Comparison of ENCODE assay signal across 10 mouse cellular contexts in genomic region chr10:121031802-121032201, GRCm38 (mm10). TPM values are rescaled to one million over a fixed set of nuclear protein-coding genes. Genes with fewer than 3 reads are reported as not detected.
A peak's percentile ranks its signal among the peaks of the same experiment; 100 is the strongest.
DNase-seq lines count a peak whose midpoint lies in the region; ATAC-seq and TF ChIP-seq lines count a peak whose summit lies in the region.
"Had no signal": no experiment of that assay in that cellular context is flagged by ENCODE, and none has a peak within 500 bp of the region (broad histone marks: within the 10 kb centered on the region; RNA-seq: fewer than 3 reads in every experiment).

No protein-coding gene starts in this region.

- no peak overlapping the region for H3K4me2 ChIP-seq in heart, postnatal 0 days (ENCODE audit: low read depth, low read length)
- no peak overlapping the region for H3K4me2 ChIP-seq in heart, embryonic 11.5 days
- H3K4me2 ChIP-seq: embryonic facial prominence, embryonic 15.5 days had no signal

- H3K36me3 ChIP-seq in heart, postnatal 0 days (replicated peaks; ENCODE audit: control insufficient read depth, insufficient read depth, low read length), result no peaks in the 10 kb centered on the region
- no peaks in the 10 kb centered on the region for H3K36me3 ChIP-seq in heart, embryonic 11.5 days (ENCODE audit: control insufficient read depth, insufficient read depth, low read length)
- H3K36me3 ChIP-seq: embryonic facial prominence, embryonic 15.5 days; limb, embryonic 12.5 days had no signal

- 17% methylated on average over 7 of the region's 7 CpGs for WGBS in heart, postnatal 0 days
- WGBS in heart, embryonic 11.5 days (ENCODE audit: insufficient replicate concordance), result 15% methylated on average over 7 of the region's 7 CpGs

- peak; percentile 69 for TF ChIP-seq CTCF in heart, postnatal 0 days (IDR thresholded peaks at IDR 0.05; ENCODE audit: low read depth)
- TF ChIP-seq CTCF in cortical plate, adult 2 months (IDR thresholded peaks at IDR 0.05; ENCODE audit: extremely low read depth, insufficient read depth, low read length), result peak; percentile 49

- intact Hi-C loops in left cerebral cortex, postnatal 4 days (cut with DNase I), result loop anchor here (5.0 to 10.0 kb wide), 2 partner anchors 97 to 225 kb away; no protein-coding TSS in a partner anchor

- H3K27me3 ChIP-seq in heart, postnatal 0 days (ENCODE audit: control insufficient read depth, insufficient read depth, low read length), result peaks cover 4% of the 10 kb centered on the region; the same call in 1 of the 2 replicates
- H3K27me3 ChIP-seq in heart, embryonic 11.5 days (ENCODE audit: control insufficient read depth, insufficient read depth, low read length), result peaks cover 10% of the 10 kb centered on the region; the same call in 1 of the 2 replicates
- H3K27me3 ChIP-seq: embryonic facial prominence, embryonic 15.5 days; limb, embryonic 12.5 days had no signal

- H3K4me3 ChIP-seq in heart, postnatal 0 days (ENCODE audit: low read depth, low read length), result no peak overlapping the region
- H3K4me3 ChIP-seq in heart, embryonic 11.5 days (ENCODE audit: low read depth, low read length), result no peak overlapping the region
- H3K4me3 ChIP-seq in cortical plate, adult 2 months (ENCODE audit: insufficient read depth, low read length), result no peak overlapping the region
- H3K4me3 ChIP-seq: embryonic facial prominence, embryonic 15.5 days; limb, embryonic 12.5 days had no signal

- no peak for ATAC-seq in heart, postnatal 0 days (ENCODE audit: insufficient read depth, low read depth)
- no peak for ATAC-seq in heart, embryonic 11.5 days (replicated peaks; ENCODE audit: insufficient number of reproducible peaks, low FRiP score, low TSS enrichment)

- H3K4me1 ChIP-seq in heart, postnatal 0 days (ENCODE audit: control insufficient read depth, insufficient read depth), result peaks cover 3% of the 10 kb centered on the region; the same call in 1 of the 2 replicates
- peaks cover 5% of the 10 kb centered on the region for H3K4me1 ChIP-seq in heart, embryonic 11.5 days (ENCODE audit: control insufficient read depth, insufficient read depth, low read length)
- H3K4me1 ChIP-seq in cortical plate, adult 2 months (ENCODE audit: control insufficient read depth, insufficient read depth, low read length), result no peaks in the 10 kb centered on the region

- H3K9ac ChIP-seq in heart, postnatal 0 days (replicated peaks; ENCODE audit: low read depth, low read length), result no peak overlapping the region
- no peak overlapping the region for H3K9ac ChIP-seq in heart, embryonic 11.5 days (ENCODE audit: low read depth, low read length)
- H3K9ac ChIP-seq: embryonic facial prominence, embryonic 15.5 days; limb, embryonic 12.5 days had no signal

- no peak overlapping the region for H3K27ac ChIP-seq in heart, postnatal 0 days (ENCODE audit: low read depth)
- no peak overlapping the region for H3K27ac ChIP-seq in heart, embryonic 11.5 days (ENCODE audit: low read depth, low read length)
- H3K27ac ChIP-seq in cortical plate, adult 2 months (ENCODE audit: insufficient read depth, low read length), result no peak overlapping the region
- H3K27ac ChIP-seq: embryonic facial prominence, embryonic 15.5 days; limb, embryonic 12.5 days had no signal

- TF ChIP-seq EP300 in heart, postnatal 0 days (IDR thresholded peaks at IDR 0.05; ENCODE audit: low read depth), result no peak

- peak; percentile 55 for DNase-seq in heart, postnatal 0 days (ENCODE audit: low spot score)
- DNase-seq in spleen, postnatal 36 days (ENCODE audit: low spot score in 2 of 2), result peak; percentile 4 to 7
- no peak for DNase-seq in spleen, adult 18-20 months
- DNase-seq in left cerebral cortex, postnatal 4 days, result peak; percentile 53
- DNase-seq in thymus, postnatal 0 days (ENCODE audit: low spot score), result peak; percentile 44
- DNase-seq in urinary bladder, postnatal 10 days (ENCODE audit: low spot score), result no peak

- H3K9me3 ChIP-seq in heart, postnatal 0 days (replicated peaks; ENCODE audit: control insufficient read depth, low read length), result no peaks in the 10 kb centered on the region
- H3K9me3 ChIP-seq in heart, embryonic 11.5 days (replicated peaks; ENCODE audit: control insufficient read depth, low read length), result no peaks in the 10 kb centered on the region
- H3K9me3 ChIP-seq: embryonic facial prominence, embryonic 15.5 days; limb, embryonic 12.5 days had no signal

- TF ChIP-seq POLR2A in cortical plate, adult 2 months (IDR thresholded peaks at IDR 0.05; ENCODE audit: extremely low read depth, insufficient read depth, low read length), result no peak

RNA-seq across cellular contexts. Expression of gene Wif1, which starts 2.0 kb away (rescaled TPM):
- 5.5 and 7.3 TPM in 2 replicates for total RNA-seq in heart, postnatal 0 days (2014; rRNA removed; ENCODE audit: low replicate concordance)
- 7.6 and 10.7 TPM in 2 replicates for polyA plus RNA-seq in heart, postnatal 0 days (2015; fragmentation: Nextera tagmentation; extraction: Ambion mirVana)
- polyA plus RNA-seq in heart, embryonic 11.5 days (2014; fragmentation: Nextera tagmentation; extraction: Ambion mirVana), result 1.1 and 1.6 TPM in 2 replicates
- 0.72 and 0.81 TPM in 2 replicates for polyA plus RNA-seq in cortical plate, adult 2 months (2012; rRNA removed)
- 1 to 10 TPM; 1.8 to 2.1 TPM for total RNA-seq in left cerebral cortex, postnatal 4 days (2021)
- not detected in 2 replicates for polyA plus RNA-seq in thymus, postnatal 0 days (2015; fragmentation: Nextera tagmentation; extraction: Ambion mirVana)

RNA-seq across cellular contexts. Expression of gene Lemd3, which starts 52.7 kb away (rescaled TPM):
- 15.8 and 18.2 TPM in 2 replicates for total RNA-seq in heart, postnatal 0 days (2014; rRNA removed; ENCODE audit: low replicate concordance)
- polyA plus RNA-seq in heart, postnatal 0 days (2015; fragmentation: Nextera tagmentation; extraction: Ambion mirVana), result 1.8 and 2.1 TPM in 2 replicates
- polyA plus RNA-seq in heart, embryonic 11.5 days (2014; fragmentation: Nextera tagmentation; extraction: Ambion mirVana), result 3.5 and 4.1 TPM in 2 replicates
- 17.9 and 18.8 TPM in 2 replicates for polyA plus RNA-seq in cortical plate, adult 2 months (2012; rRNA removed)
- total RNA-seq in left cerebral cortex, postnatal 4 days (2021), result 10 to 100 TPM; 30.9 to 32.7 TPM
- 2.9 and 3.6 TPM in 2 replicates for polyA plus RNA-seq in thymus, postnatal 0 days (2015; fragmentation: Nextera tagmentation; extraction: Ambion mirVana)

Comparison
In these comparisons a context has a peak if more than half of its experiments do, and no peak if none do; other contexts are left out.
1. DNase-seq: peak in heart, postnatal 0 days (single experiment), spleen, postnatal 36 days (2 of 2), left cerebral cortex, postnatal 4 days (single experiment) and thymus, postnatal 0 days (single experiment); none in spleen, adult 18-20 months (0 of 2) and urinary bladder, postnatal 10 days (single experiment).